Mouse (Mus musculus) MEL (cell line): Measurements from ENCODE around the gene Rnf213.

Experiments used
- CTCF ChIP-seq, 3 experiments: IDR thresholded peaks in 2 of 3; conservative IDR thresholded peaks in 1 of 3; 2 replicates each; pipeline ENCODE4 v1.5.1; 2011 to 2012; ENCODE audit warnings: low read length in 3 of 3, low read depth in 2 of 3, mild to moderate bottlenecking in 2 of 3, improper control_type of control experiment in 1 of 3, inconsistent platforms in 1 of 3, mixed read lengths in 1 of 3, moderate library complexity in 1 of 3; ENCODE audit not compliant: control insufficient read depth in 1 of 3, insufficient read depth in 1 of 3, poor library complexity in 1 of 3, severe bottlenecking in 1 of 3
- GATA1 ChIP-seq: IDR thresholded peaks from 2 replicates; pipeline ENCODE4 v1.6.1; 2011; ENCODE audit warnings: low read depth, low read length, improper control_type of control experiment
- POLR2A ChIP-seq, 2 experiments: IDR thresholded peaks; 2 replicates each; pipeline ENCODE4 v1.6.1; 2011 to 2012; ENCODE audit warnings: low read length in 2 of 2, mild to moderate bottlenecking in 2 of 2, control low read depth in 1 of 2, improper control_type of control experiment in 1 of 2, low read depth in 1 of 2, moderate library complexity in 1 of 2; ENCODE audit not compliant: control insufficient read depth in 1 of 2, insufficient read depth in 1 of 2, poor library complexity in 1 of 2

- TF ChIP-seq CTCF (IDR thresholded peaks at IDR 0.05 in 2 of 3, conservative IDR thresholded peaks at IDR 0.05 in 1 of 3; ENCODE audit: control insufficient read depth in 1 of 3, insufficient read depth in 1 of 3, low read depth in 2 of 3, low read length in 3 of 3, poor library complexity in 1 of 3, severe bottlenecking in 1 of 3), result no peak
- TF ChIP-seq POLR2A (IDR thresholded peaks at IDR 0.05; ENCODE audit: control insufficient read depth in 1 of 2, insufficient read depth in 1 of 2, low read depth in 1 of 2, low read length in 2 of 2, poor library complexity in 1 of 2), result no peak
- no peak for TF ChIP-seq GATA1
Measured at GRCm38 (mm10) chr11:119393483-119393804, 544 bp downstream of the Rnf213 start.
